Mouse (Mus musculus) liver, embryonic 11.5 days (tissue): ENCODE data around the gene Fos. TPM values are rescaled to one million over a fixed set of nuclear protein-coding genes. Genes with fewer than 3 reads are reported as not detected.

ENCODE experiments used
- ATAC-seq: fragments of 200-750 bp; cut with Nextera tagmentation; replicated peaks from 2 replicates; pipeline ENCODE4 v1.8.0; 2017; ENCODE audit warnings: moderate number of reproducible peaks, mild to moderate bottlenecking, moderate TSS enrichment, moderate library complexity; ENCODE audit not compliant: low FRiP score
- DNase-seq: peaks from one replicate; pipeline ENCODE4 v3.0.0-alpha.2; 2017; ENCODE audit warnings: low spot score
- H3K27ac ChIP-seq: fragments of 300-500 bp; sonication (generic); 2 replicates; pipeline ENCODE4 v1.5.1; 2014; ENCODE audit warnings: mild to moderate bottlenecking, low read depth, low read length, control low read depth
- H3K27me3 ChIP-seq: fragments of 300-500 bp; sonication (generic); replicated peaks from 2 replicates; pipeline ENCODE4 v1.6.1; 2014; ENCODE audit warnings: low read length, mixed read lengths; ENCODE audit not compliant: control insufficient read depth, insufficient read depth
- H3K36me3 ChIP-seq: fragments of 300-500 bp; sonication (generic); 2 replicates; pipeline ENCODE4 v1.6.1; 2014; ENCODE audit warnings: mild to moderate bottlenecking, low read length, moderate library complexity, mixed read lengths; ENCODE audit not compliant: control insufficient read depth, insufficient read depth
- H3K4me1 ChIP-seq: fragments of 300-500 bp; sonication (generic); replicated peaks from 2 replicates; pipeline ENCODE4 v1.6.1; 2014; ENCODE audit warnings: low read length, mixed read lengths; ENCODE audit not compliant: control insufficient read depth, insufficient read depth
- H3K4me2 ChIP-seq: fragments of 300-500 bp; sonication (generic); 2 replicates; pipeline ENCODE4 v1.6.1; 2014; ENCODE audit warnings: mild to moderate bottlenecking, control low read depth, moderate library complexity
- H3K4me3 ChIP-seq: fragments of 300-500 bp; sonication (generic); 2 replicates; pipeline ENCODE4 v1.5.1; 2014; ENCODE audit warnings: low read depth, low read length, control low read depth
- H3K9ac ChIP-seq: fragments of 300-500 bp; sonication (generic); 2 replicates; pipeline ENCODE4 v1.6.1; 2014; ENCODE audit warnings: low read depth, low read length, control low read depth
- H3K9me3 ChIP-seq: fragments of 300-500 bp; sonication (generic); 2 replicates; pipeline ENCODE4 v1.6.1; 2016; ENCODE audit warnings: low read length, inconsistent platforms, mixed read lengths; ENCODE audit not compliant: control insufficient read depth
- WGBS: fragments of 180-500 bp; shearing (Covaris S2); extraction: QIAGEN DNeasy Blood & Tissue Kit; methylation state at CpG from one replicate; pipeline ENCODE4 v1.1.7; 2014; 5-methylcytosine and 5-hydroxymethylcytosine counted together
- polyA plus RNA-seq: library from polyadenylated mRNA; unstranded; fragments of >200 nt; fragmentation: Nextera tagmentation; extraction: Ambion mirVana; gene quantifications from 2 replicates; pipeline ENCODE4 v1.2.1, GENCODE M21; 2014

Fos gene
- polyA plus RNA-seq, 1 experiment from 2014 or later = 1.6 TPM

DNA sequence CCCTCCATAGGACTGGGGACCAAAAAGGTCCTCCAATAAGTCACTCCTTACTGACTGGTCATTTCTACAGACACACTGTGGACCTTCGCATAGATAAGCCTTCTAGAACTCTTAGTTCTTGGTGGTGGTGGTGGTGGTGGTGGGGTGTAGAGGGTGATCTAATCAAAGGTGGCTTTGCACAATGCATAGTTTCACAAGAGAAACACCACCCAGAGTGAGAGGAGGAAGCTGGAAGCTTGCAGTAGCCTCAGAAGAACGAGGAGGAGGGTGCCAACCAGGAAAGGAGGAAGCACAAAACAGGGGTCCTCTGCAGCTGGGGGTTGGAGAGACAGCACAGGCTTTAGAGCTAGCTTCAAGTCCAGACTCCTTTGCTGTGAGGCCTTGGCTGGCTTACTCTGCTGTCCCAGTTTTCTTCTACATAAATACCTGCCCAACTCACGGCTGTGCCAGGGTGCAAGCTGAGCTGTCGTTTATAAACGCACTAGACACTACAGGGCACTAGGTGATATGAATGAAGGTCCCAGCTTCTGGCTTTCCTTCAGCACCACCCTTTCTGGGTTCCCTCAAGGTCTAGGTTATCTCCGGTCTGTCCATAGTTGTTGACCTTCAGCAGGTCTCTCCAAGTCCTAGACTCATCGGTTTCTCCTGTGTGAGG is 15.7 kb downstream of the Fos start:
- H3K36me3 ChIP-seq = no peaks in the 10 kb centered on the region
- no peak overlapping the region for H3K27ac ChIP-seq
- H3K27me3 ChIP-seq = peaks cover 19% of the 10 kb centered on the region
- no peak overlapping the region for H3K4me2 ChIP-seq
- no peak overlapping the region for H3K9ac ChIP-seq
- ATAC-seq (no peak), DNase-seq (no peak)
- H3K4me1 ChIP-seq = peaks cover 11% of the 10 kb centered on the region
- no peak overlapping the region for H3K4me3 ChIP-seq
- WGBS = 70% methylated on average over 7 of the region's 7 CpGs
- no peaks in the 10 kb centered on the region for H3K9me3 ChIP-seq

DNA sequence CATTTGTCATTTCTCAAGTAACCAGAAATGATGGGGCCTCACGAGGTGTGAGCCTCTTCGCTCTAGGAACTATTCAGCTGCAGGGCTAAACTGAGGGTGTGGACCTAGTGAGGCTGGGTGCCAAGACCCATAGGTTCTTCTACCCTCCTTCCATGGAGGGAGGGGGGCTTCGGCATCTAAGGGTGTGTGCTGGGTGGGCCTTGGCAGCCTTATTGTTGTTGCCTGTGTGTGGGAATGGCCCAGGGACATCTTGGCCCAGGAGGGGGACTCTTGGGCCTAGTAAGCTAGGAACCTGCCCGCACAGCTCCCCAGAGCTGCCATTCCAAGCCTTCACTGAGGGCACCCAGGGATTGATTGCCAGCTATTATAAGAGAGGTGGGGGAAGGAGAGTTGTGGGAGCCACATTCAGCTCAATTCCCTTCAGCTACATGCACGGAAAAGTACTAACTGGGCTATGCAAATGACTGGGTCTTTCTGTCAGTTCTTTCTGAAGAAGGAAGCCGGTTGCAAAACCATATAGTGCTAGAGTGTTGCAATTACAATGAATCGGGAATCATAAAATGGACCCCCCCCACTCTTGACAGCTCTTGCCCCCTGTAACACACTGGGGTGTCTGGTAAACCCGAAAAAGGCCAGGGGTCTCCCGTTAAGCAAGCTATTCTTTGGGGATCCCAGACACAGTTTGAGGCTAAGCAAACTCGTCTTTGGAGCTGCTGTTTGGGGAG is 16.6 kb downstream of the Fos start:
- Histone ChIP-seq H3K27ac (no peak overlapping the region), H3K27me3 (peaks cover 19% of the 10 kb centered on the region)

DNA sequence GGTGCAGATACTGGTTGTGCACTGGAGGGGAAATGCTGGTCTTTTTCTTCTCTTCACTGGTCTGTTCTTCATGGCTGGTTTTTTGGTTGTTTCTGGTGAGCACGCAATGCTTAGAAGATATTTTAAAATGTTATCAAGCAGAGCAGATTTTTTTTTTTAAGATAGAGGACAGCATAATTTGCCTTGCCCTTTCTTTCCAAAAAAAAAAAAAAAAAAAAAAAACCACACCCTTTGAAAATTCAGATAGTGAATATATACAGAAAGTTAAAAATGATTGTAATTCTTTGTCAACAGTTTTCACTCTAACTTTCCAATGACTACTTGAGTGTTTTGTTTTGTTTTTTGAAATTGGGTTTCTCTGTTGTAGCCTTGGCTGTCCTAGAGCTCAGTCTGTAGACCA is 17.3 kb downstream of the Fos start:
- H3K4me3 ChIP-seq = no peak overlapping the region
- H3K4me1 ChIP-seq = peaks cover 11% of the 10 kb centered on the region
- no peak overlapping the region for H3K27ac ChIP-seq
- H3K9me3 ChIP-seq = no peaks in the 10 kb centered on the region
- H3K4me2 ChIP-seq = no peak overlapping the region
- no peaks in the 10 kb centered on the region for H3K36me3 ChIP-seq
- peaks cover 19% of the 10 kb centered on the region for H3K27me3 ChIP-seq
- WGBS = 70% methylated on average over 1 of the region's 1 CpGs
- ATAC-seq = no peak
- no peak for DNase-seq
- H3K9ac ChIP-seq = no peak overlapping the region

More for the DNA sequence above, 16.6 kb downstream of the Fos start:
- Histone ChIP-seq H3K9ac (no peak overlapping the region), H3K9me3 (no peaks in the 10 kb centered on the region), H3K4me3 (no peak overlapping the region), H3K4me2 (no peak overlapping the region), H3K36me3 (no peaks in the 10 kb centered on the region), H3K4me1 (peaks cover 11% of the 10 kb centered on the region)
- no peak for DNase-seq
- ATAC-seq = no peak
- WGBS = 64% methylated on average over 10 of the region's 10 CpGs

DNA sequence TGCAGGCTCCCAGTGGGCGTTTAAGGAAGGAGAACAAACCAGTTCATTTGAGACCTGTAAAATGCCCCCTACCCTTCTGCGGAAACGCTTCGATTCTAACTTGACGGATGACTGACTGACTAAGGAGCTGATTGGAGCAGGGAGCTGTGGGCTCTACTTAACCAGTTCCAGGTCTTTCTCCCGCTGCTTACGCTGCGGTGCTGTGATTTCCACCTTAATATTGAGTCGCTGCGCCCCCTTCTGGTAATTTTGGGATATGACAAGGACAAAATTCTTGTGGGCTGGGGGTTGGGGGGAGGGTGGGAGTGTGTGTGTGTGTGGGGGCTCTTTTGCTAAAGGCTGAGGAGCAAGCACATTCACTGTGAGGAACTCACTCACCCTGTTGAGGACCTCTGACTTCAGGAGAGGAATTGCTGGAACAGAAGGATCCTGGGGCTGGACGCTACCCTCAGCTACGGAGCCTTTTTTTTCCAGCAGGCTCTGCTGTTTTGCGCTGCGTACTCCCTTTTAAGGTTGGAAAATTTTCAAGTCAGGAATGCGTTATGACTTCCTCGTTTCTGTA is 18.5 kb downstream of the Fos start:
- Histone ChIP-seq H3K9me3 (no peaks in the 10 kb centered on the region), H3K27me3 (peaks cover 13% of the 10 kb centered on the region), H3K36me3 (no peaks in the 10 kb centered on the region), H3K27ac (no peak overlapping the region), H3K4me2 (no peak overlapping the region), H3K4me1 (peaks cover 6% of the 10 kb centered on the region), H3K4me3 (no peak overlapping the region), H3K9ac (no peak overlapping the region)
- ATAC-seq = no peak
- peak; percentile 60 for DNase-seq
- 23% methylated on average over 16 of the region's 16 CpGs for WGBS

DNA sequence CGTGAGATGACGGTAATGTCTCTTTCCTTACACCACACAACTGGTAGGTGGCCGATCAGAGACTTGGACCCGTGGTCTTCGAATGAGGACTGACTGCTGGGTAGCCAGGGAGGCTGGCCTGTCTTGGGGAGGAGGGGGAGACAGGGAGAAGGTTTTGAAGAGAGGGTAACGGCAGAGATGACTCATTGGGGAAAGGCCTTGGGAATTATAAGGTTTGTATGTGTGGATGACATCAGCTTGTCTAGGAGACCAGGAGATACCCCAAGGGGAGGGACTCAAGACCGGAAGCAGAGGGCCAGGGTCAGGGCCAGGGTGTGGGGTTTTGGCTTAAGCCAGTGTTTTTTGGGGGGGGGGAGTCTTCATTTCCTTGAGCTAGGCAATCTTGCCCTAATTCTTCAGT is 22.6 kb downstream of the Fos start:
- H3K4me3 ChIP-seq = no peak overlapping the region
- H3K27ac ChIP-seq = no peak overlapping the region
- ATAC-seq = no peak
- no peaks in the 10 kb centered on the region; the same call in 1 of the 2 replicates for H3K4me1 ChIP-seq
- H3K27me3 ChIP-seq = no peaks in the 10 kb centered on the region
- H3K4me2 ChIP-seq = no peak overlapping the region
- no peaks in the 10 kb centered on the region for H3K9me3 ChIP-seq
- no peaks in the 10 kb centered on the region for H3K36me3 ChIP-seq
- no peak for DNase-seq
- 70% methylated on average over 7 of the region's 7 CpGs for WGBS
- no peak overlapping the region for H3K9ac ChIP-seq

DNA sequence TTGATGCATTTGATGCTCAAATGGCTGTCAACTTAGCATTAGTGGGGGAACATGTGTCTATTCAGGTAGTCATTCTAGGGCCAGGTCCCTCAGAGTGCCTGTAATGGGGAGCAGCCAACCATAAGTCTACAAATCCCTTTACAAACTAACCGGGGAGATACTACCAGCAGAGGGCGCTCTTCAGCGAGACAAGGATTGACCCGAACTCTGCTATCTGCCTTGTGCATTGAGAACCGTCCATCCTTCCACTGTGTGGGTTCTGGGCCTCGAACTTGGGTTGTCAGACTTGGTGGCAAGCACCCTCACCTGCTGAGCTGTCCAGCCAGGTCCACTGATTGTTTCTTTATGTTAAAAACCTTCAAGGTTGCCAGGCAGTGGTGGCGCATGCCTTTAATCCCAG is 23.1 kb downstream of the Fos start:
- Histone ChIP-seq H3K36me3 (no peaks in the 10 kb centered on the region), H3K27me3 (no peaks in the 10 kb centered on the region), H3K9me3 (no peaks in the 10 kb centered on the region), H3K4me3 (no peak overlapping the region), H3K4me1 (no peaks in the 10 kb centered on the region; the same call in 1 of the 2 replicates), H3K9ac (no peak overlapping the region), H3K4me2 (no peak overlapping the region), H3K27ac (no peak overlapping the region)
- peak; percentile 72 for DNase-seq
- WGBS = 20% methylated on average over 7 of the region's 7 CpGs
- ATAC-seq = peak; percentile 51

DNA sequence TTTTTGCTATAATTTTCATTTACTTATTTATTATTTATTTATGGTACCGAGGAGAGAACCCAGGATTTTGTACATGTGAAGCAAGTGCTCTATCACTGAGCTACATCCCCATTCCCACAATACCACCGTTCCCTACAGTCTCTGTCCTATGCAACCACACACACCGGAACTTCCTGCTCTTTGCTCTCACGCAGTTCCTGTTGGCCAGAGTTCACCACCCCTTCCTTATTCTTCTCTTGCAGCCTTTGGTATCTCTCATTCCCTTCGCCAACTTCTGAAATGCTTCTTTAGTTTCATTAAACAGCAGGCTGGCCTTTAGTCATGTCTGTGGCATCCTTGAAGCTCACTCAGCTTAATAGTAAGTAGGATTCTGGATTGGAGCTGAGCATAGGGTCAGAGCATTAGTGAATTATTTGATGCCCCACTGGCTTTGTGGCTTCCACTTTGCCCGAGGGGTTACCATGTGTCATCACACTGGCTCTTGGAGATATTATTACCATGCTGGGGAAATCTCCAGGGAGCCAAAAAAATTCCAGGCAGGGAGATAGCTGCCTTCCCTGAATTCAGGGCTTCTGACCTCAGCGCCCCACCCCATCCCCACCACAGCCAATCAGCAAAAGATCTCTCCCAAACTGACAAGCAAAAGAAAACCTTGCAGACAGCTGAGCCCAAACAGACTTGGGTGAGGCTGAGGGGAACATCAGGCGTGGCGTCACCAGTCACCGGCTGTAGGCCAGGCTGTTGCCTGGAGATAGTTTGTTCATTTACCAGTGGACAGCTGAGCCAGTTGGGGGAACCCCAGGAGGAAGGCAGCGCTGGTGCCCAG is 23.8 kb downstream of the Fos start:
- H3K4me1 ChIP-seq = no peaks in the 10 kb centered on the region; the same call in 1 of the 2 replicates
- H3K4me2 ChIP-seq = no peak overlapping the region
- H3K4me3 ChIP-seq = no peak overlapping the region
- H3K9me3 ChIP-seq = no peaks in the 10 kb centered on the region
- no peaks in the 10 kb centered on the region for H3K27me3 ChIP-seq
- H3K9ac ChIP-seq = no peak overlapping the region
- 45% methylated on average over 11 of the region's 11 CpGs for WGBS
- ATAC-seq = no peak
- H3K27ac ChIP-seq = no peak overlapping the region
- DNase-seq = no peak
- no peaks in the 10 kb centered on the region for H3K36me3 ChIP-seq

DNA sequence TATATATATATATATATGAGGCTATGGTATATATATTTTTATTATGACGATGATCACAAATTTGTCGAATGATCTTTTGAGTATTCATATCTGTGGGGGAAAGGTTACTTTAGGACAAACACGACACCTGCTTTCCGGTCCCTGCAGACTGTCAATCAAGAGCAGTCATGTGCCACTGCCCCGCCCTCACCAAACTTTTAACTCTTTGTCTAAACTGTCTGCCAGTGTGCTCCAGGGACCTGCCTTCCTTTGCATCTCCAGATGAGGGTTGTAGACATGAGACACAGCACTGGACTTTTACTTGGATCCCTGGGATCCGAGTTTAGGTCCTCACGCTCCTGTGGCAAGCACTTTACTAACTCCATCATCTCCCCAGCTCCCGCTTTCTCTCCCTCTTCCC is 25.3 kb downstream of the Fos start:
- H3K4me2 ChIP-seq = no peak overlapping the region
- H3K27ac ChIP-seq = no peak overlapping the region
- H3K27me3 ChIP-seq = no peaks in the 10 kb centered on the region
- ATAC-seq (no peak), DNase-seq (no peak)
- 65% methylated on average over 8 of the region's 8 CpGs for WGBS
- no peak overlapping the region for H3K9ac ChIP-seq
- no peaks in the 10 kb centered on the region; the same call in 1 of the 2 replicates for H3K4me1 ChIP-seq
- no peak overlapping the region for H3K4me3 ChIP-seq
- H3K36me3 ChIP-seq = no peaks in the 10 kb centered on the region
- no peaks in the 10 kb centered on the region for H3K9me3 ChIP-seq
